Mouse (Mus musculus) cerebellum, postnatal 4 days (tissue): ENCODE results near the gene Srrd.
A peak's percentile ranks its signal among the peaks of the same experiment; 100 is the strongest.
"Not testable (repeated sequence)": the region's sequence is repeated elsewhere in the genome, so short reads cannot be mapped to it uniquely, and the experiment has no call there.

Experiments used
- DNase-seq, 2 experiments: peaks; one replicate each; pipeline ENCODE4 v3.0.0; 2022; ENCODE audit warnings: low spot score in 2 of 2, mixed read lengths in 1 of 2

Gene Srrd

DNA sequence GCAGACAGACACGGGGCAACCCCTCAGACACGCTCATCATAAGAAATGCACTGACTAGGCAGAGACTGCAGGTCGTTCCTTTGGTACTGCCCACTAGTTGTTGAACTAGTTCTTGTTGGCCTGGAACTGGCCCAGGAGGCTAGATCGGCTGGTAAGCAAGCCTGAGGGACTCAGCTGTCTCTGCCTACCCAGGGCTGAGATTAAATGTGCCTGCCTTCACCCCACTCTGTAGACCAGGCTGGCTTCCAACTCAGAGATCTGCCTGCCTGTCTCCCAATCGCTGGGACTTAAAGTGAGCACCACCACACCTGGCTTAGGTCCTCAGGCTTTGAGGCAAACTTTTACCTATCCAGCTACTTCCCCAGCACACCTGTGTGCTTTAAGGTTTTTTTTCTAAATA is 22.5 kb downstream of the Srrd start:
- no peak for DNase-seq

DNA sequence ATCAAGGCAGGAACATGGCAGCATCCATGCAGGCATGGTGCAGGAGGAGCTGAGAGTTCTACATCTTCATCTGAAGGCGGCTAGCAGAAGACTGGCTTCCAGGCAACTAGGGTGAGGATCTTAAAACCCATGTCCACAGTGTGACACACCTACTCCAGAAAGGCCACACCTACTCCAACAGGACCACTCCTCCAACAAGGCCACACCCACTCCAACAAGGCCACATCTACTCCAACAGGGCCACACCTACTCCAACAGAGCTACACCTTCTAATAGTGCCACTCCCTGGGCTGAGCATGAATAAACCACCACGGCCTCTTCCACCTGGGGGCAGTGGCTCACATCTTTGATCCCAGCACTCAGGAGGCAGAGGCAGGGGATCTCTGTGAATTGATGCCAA is 23.5 kb downstream of the Srrd start:
- not testable (repeated sequence) for DNase-seq

DNA sequence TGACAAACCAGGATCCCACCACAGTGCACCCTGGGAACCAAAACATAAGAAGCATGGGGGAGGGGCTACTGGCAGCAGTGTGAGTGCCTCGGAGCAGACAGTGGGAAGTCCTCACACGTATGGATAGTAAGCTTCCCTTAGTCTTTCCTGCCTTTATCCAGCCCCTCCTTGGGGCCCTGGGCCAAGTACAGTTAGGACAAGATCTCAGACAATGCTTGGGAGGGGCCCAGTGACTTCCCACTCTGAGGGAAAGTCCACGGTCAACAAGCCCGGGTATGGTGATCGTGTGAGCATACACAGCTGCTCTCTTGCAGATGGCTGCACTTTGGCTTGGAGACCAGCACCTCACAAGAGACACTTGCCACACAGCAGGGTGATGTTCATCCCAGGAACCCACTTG is 25.5 kb downstream of the Srrd start:
- no peak for DNase-seq

DNA sequence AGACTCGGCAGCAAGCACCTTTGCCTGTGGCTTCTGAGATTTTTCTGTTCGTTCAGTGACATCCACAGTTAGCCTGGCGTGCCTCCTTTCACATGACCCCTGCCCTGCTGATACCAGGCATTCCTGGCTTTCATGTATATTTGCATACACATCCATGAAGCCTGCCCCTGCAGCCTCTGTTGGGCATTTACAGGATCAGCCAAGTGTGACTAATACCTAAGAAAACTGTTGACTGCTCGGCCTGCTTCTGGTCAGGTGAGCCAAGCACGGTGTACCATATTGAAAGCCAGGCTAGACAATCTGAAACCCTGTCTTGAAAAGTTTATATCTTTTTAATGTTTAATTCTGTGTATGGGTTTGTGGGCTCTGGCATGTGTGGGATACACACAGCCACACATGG is 26.4 kb downstream of the Srrd start:
- no peak for DNase-seq

DNA sequence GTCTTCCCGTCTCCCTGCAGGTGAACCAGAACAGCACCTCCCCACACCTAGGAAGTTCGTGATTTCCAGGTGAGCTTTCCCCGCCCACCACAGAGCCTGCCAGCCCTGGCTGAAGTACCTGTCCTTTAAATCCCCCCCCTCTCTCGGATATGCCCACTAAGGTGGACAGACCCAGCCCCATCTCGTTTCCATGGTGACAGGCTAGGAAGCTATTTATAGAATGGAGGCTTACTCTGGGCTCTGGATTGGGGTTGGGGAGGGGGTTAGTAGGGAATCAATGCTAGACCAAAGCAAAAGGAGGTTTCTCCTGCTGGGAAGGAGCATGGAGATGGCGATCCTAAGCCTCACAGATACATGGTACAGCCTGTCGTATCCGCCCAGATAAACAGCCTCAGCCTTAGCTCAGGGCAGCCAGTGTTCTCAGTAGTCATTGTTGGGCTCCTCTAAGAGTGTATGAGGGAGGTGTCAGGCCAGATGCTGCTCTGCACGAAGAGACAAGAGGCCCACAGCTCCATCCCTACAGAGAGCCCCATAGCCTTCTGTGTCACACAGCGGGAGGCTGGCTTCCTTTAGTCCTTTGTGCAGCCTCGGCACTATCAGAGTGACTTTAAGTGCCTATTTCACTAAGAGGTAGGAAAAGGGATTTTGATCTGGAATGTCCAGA is 29.5 kb downstream of the Srrd start:
- DNase-seq: no peak

DNA sequence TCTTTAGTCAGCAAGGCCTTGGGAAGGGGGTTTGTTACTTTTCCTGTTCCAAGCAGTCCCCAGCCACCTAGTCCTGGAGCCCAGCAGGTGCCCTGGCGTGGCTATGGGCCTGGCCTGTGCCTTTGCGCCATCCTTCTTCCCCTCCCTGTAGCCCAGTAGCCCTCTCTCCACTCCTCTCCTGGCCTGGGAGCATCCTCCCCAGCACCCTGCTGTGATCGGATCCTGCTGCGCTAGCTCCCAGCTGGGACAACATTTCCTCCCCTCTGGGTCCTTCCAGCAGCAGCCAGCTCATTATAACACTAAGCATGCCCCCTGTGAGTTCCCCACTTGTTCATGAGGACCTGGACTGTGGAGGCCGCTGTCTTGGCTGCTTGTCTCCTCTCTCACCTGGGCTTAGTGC is 37.0 kb downstream of the Srrd start:
- no peak for DNase-seq

DNA sequence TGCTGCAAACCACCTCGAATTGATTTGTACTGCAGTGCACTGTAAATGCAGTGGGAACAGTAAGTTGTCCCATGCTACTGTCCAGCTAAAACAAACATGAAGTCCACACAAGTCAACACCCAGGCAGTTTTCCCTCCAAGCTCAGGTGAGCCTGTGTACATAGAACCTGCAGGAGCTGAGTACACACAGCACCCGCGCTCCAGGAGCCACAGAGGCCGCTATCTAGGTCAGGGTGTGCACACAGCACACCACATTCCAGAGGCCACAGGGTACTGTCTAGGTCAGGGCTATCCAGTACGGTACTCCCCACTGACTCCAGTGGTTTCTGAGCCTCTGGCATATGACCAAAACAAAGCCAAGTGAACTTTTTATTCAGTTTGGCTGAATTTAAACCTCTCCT is 40.5 kb downstream of the Srrd start:
- no peak for DNase-seq

DNA sequence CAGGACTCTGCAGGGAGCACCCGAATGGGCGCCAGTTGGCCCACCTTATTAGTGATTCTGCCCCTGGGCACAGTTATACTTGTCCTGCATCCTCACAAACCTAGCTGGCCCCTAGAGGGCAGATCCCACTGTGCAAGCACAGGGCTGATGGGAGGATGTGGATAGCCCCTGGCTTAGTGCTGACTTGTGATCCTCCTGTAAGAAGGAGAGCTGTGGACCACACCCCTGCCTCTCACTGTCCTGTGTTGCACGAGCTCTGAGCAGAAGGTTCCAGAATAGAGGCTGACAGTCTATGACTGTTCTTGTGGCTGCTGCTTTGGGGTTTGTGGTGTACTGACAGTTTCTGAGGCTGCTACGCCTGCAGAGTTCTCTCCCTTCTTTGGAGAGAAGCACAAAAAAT is 41.1 kb downstream of the Srrd start:
- DNase-seq: no peak

DNA sequence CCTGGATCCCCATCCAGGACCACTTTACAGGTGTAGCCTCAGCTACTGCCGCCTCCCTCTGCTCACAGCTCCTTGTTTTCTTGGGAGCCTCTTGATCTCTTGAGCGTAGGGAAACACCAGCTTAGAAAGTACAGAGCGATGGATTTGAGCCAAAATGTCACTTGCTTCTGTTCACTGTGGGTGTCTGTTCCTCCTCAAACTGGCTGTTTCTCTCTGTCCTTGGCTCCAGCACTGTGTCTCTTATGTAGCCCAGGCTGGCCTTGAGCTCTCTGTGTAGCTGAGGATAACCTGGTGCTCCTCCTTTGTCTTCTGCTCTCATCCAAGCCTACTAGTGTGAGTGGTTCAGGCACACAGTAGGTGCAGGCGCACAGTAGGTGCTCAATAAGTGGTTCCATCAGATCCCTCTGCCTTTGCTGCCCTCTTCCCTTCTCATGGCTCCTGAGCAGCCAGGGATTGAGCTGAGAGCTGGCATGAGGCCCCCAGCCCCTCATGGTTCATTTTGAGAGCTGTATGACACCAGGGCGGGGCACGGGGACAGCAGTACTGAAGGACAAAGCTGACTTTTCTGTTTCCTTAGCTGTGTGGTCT is 42.0 kb downstream of the Srrd start:
- DNase-seq: no peak

DNA sequence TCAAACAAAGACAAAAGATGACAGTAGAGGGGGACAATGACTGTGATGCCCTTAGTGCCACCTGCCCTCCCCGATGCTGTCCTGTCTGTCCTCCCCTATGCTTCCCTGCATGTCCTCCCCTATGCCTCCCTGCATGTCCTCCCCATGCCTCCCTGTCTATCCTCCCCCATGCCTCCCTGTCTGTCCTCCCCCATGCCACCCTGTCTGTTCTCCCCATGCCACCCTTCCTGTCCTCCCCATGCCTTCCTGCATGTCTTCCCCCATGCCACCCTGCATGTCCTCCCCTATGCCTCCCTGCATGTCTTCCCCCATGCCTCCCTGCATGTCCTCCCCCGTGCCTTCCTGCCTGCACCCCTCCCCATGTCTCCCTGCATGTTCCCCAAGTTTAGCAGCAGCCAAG is 42.7 kb downstream of the Srrd start:
- DNase-seq: no peak

DNA sequence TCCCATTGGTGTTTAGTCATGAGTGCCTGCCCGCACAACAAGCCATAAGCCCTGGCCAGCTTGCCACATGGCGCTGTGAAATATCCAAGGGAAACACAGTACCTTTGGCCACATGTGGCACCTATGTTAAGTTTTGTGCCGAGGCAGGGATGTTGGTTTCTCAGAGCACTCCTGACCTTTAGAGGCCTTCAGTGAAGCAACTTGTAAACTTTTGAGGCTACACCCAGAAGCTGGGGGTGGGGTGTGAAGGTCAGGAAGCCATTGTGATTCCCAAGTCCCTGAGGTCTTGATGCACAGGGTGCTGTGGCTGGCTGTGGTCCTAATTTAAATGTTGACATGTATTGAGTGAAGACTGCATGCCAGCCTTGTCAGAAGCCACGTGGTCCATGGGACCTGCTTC is 43.4 kb downstream of the Srrd start:
- DNase-seq: no peak

DNA sequence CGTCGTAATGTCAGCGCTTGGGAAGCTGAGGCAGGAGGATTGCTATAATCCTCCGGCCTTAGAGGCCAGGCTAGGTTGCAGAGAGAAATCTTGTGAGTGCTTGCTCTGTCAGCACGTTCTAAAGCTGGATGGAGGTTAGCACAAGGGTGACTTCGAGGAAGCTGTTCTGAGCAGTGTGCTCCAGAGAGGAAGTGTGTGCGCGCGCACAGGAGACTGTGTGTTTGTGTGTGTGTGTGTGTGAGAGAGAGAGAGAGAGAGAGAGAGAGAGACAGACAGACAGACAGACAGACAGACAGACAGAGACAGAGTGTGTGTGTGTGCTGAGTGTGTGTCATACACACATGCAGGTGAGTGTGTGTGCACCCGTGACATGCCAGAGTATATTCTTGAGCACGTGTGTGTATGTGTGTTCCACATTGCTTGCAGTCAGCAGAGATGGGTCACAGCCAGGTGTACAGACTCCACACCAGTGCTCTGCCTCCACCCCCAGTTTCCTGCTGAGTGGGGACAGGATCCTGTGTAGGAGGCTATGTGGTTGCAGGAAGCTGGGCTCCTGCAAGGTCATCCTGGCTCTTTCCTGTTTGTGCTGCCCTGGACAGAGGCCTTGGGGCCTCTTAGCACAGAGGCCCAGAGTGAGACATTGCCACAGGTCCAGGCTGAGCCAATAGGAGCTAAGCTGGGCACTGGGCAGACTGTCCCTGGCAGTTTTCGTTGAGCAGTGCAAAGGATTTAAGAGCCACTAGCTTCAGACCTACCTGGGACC is 44.4 kb downstream of the Srrd start:
- no peak for DNase-seq

DNA sequence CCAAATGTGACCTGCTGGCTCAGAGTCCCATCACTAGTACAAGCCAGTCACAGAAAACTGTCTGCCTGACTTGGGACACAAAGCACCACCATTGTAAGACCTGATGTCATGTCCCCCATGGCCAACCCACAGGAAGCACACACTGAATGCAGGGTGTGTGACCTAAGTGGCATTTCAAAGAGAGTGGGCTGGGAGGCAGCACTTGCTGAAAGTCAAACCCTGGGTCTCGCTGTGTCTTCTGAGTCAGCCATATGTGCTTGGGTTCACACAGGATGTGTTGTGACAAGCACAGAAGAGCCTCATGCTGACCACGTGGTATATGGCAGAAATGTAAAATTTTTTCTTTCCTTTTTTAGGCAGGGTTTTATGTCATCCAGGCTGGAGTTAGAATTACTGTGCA is 45.6 kb downstream of the Srrd start:
- DNase-seq: no peak

DNA sequence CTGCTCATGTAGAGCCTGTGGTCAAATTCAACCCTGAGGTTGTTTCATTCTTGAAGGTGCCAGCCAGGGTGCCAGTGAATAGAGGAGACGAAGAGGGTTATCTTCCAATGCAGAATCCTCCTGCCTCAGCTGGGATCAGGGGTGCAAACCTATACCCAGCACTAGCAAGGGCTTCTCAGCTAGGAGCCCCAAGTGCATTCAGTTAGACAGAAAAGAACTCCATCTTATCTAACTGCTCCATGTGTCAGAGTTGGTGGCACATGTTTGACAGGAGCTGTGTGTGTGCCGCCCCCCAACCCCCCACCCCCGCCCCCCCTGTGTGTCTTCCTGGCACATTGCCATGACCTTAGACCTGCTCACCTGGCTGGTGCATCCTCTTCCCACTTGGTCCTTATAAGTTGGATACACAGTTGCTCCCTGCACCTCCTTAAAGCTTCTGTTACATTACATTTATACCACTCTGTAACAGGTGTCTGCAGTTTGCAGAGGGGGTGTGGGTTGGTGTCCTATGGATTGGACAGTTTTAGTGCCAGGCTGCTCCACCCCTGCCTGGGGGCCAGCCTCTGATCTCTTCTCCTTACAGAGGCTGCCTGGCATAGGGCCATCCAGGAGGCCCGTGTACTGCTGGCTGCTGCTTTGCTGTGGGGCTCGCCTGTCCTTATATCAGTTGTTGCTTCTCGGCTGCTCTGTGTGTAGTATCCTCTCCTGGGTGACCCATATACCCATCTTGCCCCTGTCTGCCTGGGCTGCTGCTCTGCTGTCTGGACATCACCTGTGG is 46.2 kb downstream of the Srrd start:
- DNase-seq: no peak

DNA sequence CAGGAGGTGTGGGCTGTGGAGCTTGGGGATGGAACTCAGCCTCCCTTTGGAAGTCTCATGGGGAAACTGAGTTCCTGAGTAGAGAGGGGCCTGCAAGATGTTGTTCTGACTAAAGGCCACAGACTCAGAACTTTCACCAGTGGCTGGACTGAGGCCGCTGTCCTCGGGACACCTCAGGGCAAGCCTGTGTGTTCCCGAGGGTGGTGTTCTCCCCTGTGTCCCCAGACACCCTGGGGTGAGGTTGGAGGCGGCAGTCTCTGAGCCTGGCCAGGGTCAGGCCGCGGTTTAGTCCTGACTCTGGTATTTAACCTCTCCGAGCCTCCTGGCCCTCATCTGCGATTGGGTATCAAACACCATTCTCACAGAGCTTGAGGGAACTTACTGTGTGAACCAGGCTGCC is 47.3 kb downstream of the Srrd start:
- DNase-seq: no peak

DNA sequence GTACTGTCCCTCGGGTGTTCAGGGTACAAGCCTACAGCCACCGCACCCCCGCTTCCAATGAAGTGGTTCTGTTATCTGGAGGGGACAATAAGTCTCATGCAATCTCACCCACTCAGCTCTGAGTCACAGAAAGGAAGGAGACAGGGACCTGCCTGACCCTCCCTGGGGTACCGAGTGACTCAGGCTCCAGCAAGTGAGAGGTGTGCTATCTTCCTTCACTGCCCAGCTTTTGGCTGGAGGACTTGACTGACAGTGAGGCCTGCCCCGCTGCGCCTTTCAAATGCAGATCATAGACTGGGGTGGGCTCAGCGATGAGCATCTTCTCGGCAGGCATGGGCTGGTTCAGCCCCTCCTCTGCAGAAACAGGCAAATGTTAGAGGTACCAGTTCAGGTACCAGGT is 47.7 kb downstream of the Srrd start:
- DNase-seq: no peak

DNA sequence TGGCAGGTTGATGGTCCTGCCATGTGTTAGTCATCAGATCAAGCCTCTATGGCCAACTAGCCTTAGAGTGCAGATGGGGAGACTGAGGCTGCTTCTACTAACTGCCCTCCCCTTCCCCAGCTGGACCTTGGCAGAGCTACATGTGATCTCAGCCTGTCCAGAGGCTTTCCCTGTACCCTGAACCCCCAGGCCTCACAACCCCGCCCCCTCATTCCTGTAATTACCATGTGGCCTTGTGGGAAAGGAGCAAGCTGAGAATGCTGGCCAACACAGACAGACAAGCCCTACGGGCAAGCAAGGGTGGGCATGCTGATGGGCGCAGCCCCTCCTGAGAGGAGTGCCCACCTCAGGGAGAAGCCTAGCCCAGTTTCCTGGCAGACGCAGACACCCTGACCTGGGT is 48.1 kb downstream of the Srrd start:
- no peak for DNase-seq

DNA sequence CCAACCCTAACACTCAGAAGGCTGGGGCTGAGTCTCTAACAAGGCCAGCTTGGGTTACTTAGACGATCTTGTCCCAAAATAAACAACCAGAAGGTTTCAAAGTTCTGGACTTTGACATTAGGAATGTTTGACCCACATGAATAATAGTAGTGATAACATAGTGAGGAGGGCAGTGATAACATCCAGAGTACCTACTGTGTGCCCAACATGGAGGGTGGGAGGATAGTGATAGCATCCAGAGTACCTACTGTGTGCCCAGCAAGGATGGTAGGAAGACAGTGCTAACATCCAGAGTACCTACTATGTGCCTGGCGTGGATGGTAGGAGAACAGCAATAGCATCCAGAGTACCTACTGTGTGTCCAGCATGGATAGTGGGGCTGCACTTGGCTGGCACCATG is 49.0 kb downstream of the Srrd start:
- DNase-seq: no peak

DNA sequence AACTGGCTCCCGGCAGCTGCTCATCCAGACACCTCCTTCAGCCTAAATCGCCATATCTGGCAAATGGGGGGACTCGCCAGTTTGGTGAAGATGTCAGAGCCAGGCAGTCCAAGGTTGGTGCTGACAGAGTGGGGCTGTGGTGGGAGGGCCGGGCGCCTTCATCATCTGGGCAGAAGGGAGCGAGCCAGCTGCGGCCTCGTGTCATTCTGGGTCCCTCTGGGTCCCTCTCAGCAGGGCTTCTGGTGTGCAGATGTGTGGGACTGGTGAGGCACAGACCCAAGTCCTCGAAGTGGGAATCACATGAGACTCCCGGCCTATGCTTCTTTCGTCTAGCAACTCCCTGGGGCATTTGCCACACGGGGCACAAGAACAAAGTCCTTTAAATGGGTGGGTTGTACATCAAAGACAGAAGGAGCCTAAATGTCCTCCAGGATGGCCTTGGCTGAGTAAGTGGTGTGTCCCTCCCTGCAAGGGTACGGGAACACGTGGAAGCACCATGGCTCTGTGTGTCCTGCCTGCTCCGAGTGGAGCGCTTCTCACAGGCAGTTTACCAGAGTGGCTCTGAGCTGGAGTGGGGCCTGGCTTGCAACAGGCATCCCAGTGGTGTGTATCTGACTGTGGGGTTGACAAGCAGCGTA is 50.4 kb downstream of the Srrd start:
- DNase-seq: no peak

DNA sequence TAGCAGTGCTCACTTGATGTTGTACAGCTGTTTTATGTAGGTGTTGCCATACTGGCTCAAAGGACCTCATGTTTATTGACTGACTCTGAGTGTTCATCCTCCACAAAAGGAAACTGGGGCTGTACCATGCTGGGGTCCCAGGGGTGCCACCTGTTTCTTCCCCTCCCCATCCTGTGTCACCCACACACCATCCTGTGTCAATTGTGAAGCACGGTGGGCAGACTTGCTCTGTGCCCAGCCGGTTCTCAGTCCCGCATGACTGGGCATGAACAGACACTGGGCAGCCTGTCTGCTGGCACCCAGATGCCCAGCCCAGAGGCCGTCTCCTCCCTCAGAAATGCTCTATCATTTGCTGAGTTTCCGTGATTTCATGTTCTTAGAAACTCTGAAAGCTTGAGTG is 51.0 kb downstream of the Srrd start:
- peak in 1 of 2 experiments; percentile 24 for DNase-seq

DNA sequence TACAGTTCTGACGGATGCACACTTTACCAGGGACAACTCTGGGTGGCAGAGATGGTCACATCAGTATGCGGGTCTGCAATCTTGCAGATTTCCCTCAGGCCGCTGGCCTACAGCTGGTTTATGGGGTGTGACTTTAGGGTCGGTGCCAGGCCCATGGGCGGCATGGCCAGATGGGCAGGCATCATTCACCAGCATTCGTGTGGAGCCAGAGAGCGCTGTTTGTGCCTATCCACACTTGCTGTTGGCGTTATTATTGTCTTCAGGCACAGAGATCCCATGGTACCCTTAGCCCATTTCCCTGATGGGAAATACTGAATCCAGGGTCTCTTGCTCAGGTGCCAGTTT is 52.3 kb downstream of the Srrd start:
- no peak for DNase-seq
